Mouse (Mus musculus): ENCODE measurements at regions not wholly inside any gene's neighbourhood (a gene's known extent, or its start where the extent isn't known, plus 50 kb on each side); places are given as distances from the start of the nearest gene placed in this dataset.
A peak's percentile ranks its signal among the peaks of the same experiment; 100 is the strongest.

DNA sequence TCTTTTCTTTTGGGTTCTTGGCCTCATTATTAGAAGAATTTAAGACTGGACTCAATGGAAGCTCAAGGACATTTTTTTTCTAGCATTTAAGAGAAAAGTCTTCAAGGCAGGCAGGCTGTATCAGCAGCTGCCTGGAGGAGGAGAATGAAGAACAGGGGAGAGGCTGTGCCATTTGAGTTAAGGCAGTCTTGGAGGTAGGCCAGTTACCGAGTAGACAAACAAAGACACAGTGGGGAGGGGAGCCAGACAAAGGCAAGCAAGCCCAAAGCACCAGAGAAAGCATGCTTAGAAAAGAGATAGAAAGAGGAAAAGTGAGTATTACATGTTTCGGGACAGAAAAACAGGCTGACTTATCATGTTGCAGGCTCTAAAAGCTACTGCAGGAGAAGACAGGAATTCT is 392.0 kb downstream of the Igsf11 start:
- DNase-seq (ENCODE audit: low spot score in 2 of 2) = no peak

DNA sequence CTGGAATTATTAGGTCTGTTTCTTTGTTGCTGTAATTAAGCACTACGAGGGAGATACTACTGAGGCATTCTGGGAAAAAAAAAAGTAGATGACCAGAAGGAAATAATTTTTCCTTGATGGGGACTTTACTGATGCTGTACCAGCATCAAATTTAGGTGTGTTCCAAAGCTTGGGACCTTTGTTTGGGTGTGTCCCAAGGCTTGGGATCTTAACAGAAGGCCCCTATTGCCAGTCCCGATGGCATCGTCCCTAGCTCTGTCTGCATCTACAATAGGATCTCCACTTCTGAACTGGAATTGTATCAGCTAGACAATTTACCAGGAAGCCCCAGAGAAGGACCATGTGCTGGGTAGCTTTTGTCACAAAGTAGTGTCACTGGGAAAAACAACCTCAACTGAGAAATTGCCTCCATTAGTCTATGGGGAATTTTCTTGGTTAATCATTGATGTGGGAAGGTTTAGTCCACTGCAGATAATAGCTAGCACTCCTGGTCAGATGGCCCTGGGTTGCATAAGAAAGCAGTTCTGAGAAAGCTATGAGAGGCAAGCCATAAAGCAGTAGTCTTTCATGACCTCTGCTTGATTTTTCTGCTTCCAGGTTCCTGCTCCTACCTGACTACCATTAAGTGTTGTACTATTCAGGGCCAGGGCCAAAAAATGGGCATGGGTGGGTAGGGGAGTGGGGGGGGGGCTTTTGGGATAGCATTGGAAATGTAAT is 392.7 kb downstream of the Igsf11 start:
- no peak for DNase-seq (ENCODE audit: low spot score in 2 of 2)

DNA sequence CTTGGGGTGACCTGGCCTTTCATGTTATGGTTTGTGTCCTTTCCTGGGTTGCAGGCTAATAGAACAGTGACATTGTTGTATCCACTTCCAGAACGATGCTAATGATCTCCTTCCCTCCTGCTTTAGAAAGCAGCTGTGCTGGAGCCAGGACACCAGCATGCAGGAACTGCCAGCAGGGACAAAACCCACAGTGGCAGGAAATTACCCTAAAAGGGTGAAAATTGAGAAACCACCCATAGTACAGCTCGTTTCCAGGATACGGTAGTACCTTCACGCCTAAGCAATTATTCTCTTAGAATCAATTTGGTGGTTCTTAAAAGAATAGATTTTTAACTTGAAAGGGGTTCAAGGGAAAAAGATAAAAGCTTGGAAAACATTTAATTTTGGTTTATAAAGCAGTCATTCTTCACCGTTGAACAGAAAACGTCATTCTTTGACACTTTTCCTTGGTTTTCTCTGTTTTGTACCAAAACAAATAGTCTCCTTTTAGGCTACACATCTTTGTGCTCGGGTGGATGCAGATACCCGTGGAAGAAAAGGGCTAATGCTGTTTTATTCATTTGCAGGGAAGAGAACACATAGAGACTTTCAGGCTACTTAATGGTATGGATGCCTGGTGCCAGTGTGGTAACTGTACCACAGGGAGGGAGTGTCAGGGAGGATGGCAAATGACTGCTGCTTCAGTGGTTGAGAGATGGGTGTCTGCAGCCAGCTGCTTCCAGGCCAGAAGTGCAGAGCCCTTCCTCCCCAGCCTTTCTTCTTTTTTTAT is 394.5 kb downstream of the Igsf11 start:
- DNase-seq (ENCODE audit: low spot score in 2 of 2) = no peak

DNA sequence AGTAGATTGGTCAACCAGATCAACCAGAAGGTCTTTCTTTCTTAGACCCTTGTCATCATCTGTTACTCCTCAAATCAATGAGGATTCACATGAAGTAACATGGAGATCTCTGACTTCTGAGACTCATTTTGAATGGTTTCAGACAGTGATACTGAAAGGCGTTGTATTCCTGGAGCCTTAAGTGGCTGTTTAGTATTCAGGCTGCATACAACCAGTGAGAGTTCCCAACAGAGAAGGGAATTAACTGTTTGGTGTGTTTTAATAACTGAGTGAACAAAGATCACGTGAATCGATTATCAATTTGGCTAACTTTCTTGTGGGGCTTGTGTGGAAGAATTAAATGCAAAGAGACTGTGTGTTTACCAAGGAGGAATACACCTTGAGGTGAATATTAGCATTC is 406.4 kb downstream of the Igsf11 start:
- no peak for DNase-seq (ENCODE audit: low spot score in 2 of 2)

DNA sequence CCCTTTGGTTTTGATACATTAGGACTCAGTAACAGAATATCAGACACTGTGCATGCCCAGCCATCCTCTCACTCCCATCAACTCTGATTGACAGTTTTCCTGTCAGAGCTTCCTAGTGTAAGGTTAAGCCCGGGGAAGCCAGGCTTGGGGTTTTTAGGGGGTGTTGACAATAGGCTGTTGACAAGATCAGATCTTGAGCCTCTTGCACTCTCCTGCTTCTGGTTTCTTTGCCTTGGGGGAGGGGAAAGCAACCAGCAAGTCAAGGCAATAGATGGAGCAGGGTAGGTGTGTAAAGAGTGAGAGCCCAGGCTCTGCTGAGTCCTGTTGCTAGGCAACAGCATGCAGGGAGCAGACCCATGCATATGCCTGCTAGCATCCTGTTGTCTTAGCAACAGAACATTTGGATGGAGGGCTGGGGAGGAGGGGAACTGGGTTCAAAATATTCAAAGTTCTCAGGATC is 410.5 kb downstream of the Igsf11 start:
- peak in 1 of 2 experiments; percentile 29 for DNase-seq (ENCODE audit: low spot score in 2 of 2)

DNA sequence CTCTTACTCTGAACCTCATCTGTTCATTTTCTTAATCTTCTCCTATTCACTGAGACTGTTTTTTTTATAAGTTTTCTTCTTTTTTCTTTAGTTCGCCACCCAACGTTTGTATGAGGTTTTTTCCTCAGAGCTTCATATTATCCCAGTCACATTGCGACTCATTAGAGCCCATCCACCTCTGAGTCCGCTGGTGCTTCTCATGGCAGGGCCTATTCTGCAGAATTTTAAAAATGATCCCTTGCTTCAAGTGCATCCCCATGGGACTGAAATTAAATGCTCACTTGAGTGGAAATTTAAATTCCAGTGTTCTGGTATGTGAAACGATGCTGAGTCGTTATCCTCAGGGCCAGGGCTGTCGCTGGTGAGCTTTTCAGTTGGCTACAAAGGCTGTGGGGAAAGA is 410.9 kb downstream of the Igsf11 start:
- DNase-seq (ENCODE audit: low spot score in 2 of 2) = no peak

DNA sequence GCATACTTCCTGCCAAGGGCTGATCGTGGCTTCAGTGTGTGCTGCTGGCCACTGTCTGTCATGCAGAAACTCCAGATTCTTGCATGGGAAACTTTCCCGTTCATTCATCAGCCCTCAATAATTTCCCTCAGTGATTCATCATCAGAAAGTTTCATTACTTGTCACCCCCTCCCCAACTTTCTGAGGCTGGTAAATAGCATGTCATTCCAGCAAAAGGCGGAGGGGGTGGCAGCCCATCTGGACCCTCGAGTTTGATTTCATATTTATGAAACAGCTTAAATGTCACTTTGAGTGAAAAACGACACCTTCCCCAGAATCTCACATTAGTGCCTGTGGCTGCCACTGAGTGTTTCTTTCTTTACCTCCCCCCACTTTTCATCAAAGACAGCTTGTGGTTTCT is 415.5 kb downstream of the Igsf11 start:
- no peak for DNase-seq (ENCODE audit: low spot score in 2 of 2)

DNA sequence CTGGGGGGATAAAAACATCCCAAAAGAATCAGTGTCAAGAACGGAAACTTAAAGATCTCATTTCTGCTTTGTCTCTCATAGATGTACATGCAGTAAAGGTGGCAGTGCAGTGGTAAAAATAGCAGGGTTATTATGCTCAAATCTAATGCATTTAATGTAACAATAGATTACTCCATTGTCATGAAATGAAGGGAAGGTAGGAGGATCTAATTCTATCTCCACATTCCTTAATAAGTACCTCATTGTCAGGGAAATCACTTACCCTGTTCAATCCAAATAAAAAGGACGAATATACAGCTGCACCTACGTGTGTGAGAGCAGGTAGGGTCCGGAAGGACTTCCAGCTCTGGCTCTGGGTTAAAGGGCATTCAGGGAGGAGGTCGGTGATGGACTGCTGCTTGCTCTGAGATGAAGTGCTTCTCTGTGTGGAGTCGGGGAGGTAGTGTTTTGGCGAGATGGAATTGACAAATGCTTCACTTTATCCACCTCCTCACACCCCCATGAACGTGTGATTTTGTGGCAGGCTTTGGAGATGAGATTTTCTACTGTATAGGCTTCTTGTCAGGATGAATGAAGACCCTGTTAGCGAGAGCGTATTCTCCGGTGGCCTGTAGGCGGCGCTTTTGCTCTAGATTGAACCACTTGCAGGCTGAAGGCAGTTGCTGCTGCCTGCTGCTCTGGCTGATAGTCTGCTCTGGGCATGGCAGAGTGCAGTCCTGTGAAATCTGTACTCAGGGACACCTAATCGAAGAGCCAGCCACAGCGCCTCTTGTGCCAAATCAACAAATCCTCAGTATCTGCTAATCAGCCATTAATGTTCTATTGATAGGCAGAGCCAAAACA is 424.5 kb downstream of the Igsf11 start:
- DNase-seq (ENCODE audit: low spot score in 2 of 2) = peak; percentile 70 to 87

DNA sequence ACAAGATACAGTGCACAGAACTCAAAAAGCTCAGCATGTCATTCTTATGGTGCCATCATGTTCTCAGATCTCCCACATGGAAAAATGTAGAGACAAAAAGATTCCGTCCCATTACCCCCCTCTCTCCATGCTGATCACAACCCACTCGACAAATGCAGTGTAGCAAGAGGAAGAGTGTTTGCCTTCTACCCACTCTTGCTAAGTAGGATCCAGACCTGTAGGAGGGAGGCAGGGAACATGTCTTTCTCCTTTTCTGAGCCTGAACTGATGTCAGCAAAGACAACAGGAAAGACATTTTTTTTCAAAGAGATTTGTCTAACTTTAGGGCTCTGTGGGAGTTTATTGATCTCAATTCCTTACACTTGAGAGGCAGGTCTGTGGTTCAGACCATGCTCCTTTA is 433.2 kb downstream of the Igsf11 start:
- no peak for DNase-seq (ENCODE audit: low spot score in 2 of 2)

DNA sequence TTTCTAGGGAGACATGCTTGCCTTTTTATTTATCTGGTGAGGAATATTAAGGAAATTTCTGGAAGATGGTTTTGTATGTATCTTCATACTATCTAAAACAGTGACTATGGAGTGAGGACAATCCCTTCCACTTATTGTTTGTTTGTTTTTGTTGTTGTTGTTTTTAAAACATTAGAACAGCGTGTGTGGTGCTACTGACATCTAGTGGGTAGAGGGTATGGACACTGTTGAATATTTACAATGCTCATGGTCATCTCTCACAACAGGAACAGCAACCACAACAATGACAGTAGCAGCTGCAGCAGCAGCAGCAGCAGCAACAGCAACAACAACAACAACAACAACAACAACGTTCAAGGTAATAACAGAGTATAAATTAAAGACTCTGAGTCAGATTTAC is 471.2 kb downstream of the Igsf11 start:
- no peak for DNase-seq (ENCODE audit: low spot score in 2 of 2)

DNA sequence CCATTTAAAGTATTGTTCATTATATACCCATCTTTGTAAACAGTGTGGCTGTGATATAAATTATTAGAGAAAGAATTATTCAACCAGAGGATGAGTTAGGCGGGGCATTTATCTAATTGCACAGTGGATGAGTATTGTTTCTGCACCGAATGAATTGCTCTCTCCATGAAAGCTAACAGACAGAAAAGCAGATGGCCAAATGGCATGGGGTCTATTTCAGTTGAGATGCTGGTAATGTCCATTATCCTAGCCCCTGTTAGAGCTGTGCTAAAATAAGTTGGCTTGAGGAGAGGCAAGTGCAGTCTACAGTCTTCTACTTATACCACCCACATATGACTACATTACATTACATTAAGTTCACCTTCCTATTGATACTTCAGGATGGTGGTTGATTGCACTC is 475.8 kb downstream of the Igsf11 start:
- DNase-seq (ENCODE audit: low spot score in 2 of 2) = no peak

DNA sequence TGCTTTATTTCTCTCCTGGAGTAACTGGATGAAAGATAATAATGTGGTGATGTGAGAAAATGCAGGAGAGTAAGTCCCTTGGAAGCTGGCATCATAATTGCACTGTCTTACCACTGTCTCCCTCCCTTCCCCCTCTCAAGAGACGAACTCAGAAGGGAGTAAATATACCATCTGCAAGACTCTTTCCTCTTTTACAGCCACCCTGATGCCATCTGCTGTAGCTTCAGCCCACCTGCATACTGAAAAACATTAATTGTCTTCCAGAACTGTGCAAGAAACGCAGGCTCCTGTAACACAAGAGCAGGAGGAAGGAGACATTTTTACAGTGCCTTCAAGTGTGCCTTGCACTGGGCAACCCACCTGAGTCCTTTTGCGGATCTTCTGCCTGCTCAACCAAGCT is 482.1 kb downstream of the Igsf11 start:
- DNase-seq (ENCODE audit: low spot score in 2 of 2) = no peak

DNA sequence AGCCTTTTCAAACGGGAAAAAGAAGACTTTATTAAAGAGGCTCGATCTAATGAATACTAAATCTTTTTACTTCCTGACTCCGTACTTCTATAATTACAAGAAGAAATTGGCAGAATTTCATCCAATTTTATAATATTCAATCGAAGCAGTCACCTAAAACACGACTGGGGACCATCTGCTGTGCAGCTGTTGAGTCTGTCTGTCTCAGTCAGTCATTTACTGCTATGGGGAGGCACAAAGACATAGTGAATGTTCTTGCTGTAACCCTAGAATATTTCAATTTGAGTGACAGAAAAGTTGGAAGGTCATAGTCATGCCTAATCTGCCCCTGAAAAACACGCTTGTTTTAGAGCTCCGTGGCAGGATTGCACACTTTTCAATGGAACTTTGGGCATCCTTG is 487.5 kb downstream of the Igsf11 start:
- no peak for DNase-seq (ENCODE audit: low spot score in 2 of 2)

DNA sequence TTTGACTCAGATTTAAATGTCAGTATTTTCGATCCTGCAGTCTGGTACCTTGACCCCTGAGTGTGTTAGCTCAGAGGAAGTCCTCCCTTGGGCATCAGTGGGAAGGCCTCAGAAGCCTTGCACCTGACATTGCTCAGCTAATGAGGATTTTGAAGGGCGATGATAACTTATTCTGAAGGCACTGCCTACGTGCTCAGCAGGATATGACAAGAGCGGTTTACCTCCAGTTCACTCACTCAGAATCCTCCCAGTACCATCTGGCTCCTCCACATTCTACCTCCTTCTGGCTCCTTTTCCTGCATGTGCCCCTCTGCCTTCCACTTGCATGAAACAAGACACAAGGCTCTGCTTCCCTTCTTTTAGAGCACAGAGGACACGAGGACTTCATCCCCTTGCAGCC is 497.5 kb downstream of the Igsf11 start:
- peak in 1 of 2 experiments; percentile 26 for DNase-seq (ENCODE audit: low spot score in 2 of 2)

DNA sequence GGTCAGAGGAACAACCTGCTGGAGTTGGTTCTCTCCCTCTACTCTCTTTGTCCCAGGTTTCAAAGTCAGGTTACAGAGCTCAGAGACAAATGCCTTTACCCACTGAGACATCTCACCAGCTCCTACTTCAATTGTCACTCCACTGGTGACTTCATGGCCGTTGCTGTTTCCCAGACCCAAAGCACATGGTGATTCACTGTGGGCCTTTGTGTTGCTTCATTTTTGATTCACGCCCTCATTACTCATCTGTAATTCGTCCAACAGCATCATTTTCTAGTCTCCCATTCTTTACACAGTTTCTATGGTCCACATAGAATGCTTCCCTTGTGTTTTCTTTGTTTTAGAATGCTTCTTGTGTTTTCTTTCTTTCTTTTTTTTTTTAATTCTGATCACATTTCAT is 498.2 kb downstream of the Igsf11 start:
- no peak for DNase-seq (ENCODE audit: low spot score in 2 of 2)

DNA sequence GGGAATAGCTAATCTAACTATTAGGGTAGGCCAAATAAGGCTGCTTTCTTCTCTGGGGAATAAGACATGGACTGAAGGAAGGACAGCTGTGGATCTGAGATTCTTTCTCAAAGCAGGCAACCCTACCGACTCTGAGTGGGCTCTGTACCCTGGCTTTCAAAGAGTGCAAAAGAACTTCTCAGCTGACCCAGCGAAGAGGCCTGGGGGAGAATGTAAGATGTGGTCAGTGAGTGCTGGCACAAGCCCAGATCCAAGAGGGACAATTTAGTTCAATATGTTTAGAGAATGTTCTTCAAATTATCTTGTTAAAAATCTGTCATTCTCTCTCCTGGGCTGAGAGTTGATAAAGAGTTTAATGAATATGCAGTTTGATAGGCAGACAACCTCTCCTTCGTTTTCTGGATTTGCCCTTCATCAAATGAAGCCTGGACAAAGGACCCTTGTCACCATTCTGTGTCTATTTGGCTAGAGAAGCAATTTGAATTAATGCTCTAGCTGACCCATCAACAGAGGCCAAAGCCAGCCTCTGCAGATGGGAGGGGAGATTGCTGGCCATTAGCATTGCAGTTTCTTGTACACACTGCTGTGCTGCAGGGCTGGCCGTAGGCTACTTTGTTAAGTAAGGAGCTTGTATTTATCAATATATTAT is 509.8 kb downstream of the Igsf11 start:
- peak in 1 of 2 experiments; percentile 14 for DNase-seq (ENCODE audit: low spot score in 2 of 2)

DNA sequence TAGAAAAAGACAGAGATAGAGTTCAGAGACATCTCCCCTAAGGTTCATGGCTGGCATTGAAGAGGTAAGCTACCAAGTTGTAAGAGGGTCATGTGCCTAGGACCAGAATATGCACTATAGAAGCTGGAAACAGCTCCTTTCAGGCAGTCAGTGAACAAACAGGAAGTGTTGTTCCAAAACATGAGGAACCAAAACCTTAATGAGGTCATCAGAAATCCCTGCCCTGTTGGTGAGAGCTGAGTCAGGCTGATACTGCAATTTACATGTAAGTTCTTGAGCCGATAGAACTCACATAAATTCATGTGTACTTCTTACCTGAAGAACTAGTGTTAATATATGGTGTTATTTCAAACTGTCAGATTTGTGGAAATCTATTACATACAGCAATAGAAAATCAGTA is 539.1 kb downstream of the Igsf11 start:
- DNase-seq (ENCODE audit: low spot score in 2 of 2) = no peak

DNA sequence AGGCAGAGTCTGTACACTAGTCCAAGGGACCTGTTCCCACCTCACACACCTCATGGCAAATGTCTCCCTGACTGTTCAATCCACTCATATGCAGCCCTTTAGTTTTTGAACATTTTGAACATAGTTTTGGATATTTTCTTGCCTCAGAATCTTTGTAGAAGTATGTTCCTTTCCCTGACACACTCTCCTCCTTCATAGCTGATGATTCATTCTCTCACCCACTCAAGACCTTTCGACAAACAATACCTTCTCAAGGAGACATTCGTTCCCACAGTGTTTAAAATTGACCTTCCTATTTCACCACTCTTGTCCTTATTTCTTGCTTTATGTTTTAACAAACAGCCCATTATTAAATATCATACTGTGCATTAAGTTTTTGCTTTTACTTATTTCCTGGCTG is 538.4 kb upstream of the Lsamp start:
- no peak for DNase-seq (ENCODE audit: low spot score in 2 of 2)

DNA sequence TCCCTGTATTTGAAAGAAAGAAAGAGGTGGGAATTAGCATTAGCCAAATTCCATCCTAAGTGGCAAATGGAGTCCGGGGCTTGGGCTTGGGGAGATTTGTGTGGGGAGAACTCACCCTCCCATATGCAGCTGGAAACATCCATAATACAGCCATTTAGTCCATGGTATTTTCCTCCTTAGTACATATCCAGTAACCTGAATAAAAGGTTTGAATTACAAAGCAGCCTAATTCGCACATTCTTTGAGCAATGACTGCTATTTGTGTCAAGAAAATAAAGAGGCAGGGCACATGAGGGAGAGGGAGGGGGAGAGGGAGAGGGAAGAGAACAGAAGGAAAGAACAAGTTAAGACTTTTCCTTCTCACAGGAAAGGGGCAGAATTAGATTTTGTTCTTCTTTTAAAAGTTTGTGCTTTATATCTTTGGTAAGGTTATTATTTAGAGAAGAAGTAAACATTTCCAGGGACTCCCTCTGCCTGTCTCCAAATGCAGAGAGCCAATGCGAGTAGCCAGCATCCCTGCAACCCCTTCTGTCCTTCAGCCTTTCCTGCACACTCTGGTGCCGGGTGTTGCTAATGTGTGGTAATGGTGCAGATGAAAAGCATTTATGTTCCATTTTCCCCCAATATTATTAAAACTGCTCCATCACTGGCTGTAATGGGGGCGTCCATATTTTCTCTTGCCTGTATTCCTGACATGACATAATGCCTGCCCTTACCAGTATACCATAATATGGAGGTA is 530.6 kb upstream of the Lsamp start:
- DNase-seq (ENCODE audit: low spot score in 2 of 2) = no peak

Measured in cerebellum, postnatal 4 days (tissue).